Mouse (Mus musculus) cortical plate, adult 2 months (tissue): ENCODE measurements at regions not wholly inside any gene's neighbourhood (a gene's known extent, or its start where the extent isn't known, plus 50 kb on each side); places are given as distances from the start of the nearest gene placed in this dataset.

Experiments used
- H3K27ac ChIP-seq: fragments of 200-500 bp; 2 replicates; pipeline ENCODE4 v1.5.1; 2012; ENCODE audit warnings: low read length, control low read depth, inconsistent platforms; ENCODE audit not compliant: insufficient read depth
- H3K4me1 ChIP-seq: fragments of 200-500 bp; 2 replicates; pipeline ENCODE4 v1.6.1; 2011; ENCODE audit warnings: low read length; ENCODE audit not compliant: control insufficient read depth, insufficient read depth
- H3K4me3 ChIP-seq: fragments of 200-500 bp; 2 replicates; pipeline ENCODE4 v1.5.1; 2011; ENCODE audit warnings: mild to moderate bottlenecking, low read length, control low read depth; ENCODE audit not compliant: insufficient read depth
- CTCF ChIP-seq: fragments of 200-500 bp; IDR thresholded peaks from 2 replicates; pipeline ENCODE4 v1.5.1; 2011; ENCODE audit warnings: mild to moderate bottlenecking, control low read depth, low read length; ENCODE audit not compliant: insufficient read depth; ENCODE audit errors: extremely low read depth
- POLR2A ChIP-seq: fragments of 200-500 bp; IDR thresholded peaks from 2 replicates; pipeline ENCODE4 v1.6.1; 2011; ENCODE audit warnings: mild to moderate bottlenecking, low read length, control low read depth; ENCODE audit not compliant: insufficient read depth; ENCODE audit errors: extremely low read depth

DNA sequence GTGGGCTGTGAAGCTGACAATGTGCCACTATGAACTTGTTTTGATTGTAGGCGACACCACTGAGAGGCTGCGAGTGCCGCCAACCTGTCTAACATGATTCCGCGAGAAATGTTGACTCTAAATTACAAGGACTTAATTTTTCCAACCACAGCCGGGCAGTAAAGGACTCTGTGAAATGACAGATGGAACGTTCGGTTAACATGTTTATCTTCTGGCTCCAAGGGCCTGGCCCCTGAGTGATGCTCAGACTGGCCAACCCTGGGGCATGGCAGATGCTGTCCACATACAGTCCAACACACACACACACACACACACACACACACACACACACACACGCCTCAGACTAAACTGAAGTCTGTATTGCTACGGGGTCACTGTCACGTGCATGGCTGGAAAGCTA lies 87.0 kb upstream of the Gdf10 start:
- no peaks in the 10 kb centered on the region for H3K4me1 ChIP-seq
- no peak overlapping the region for H3K27ac ChIP-seq
- H3K4me3 ChIP-seq = no peak overlapping the region
- no peak for TF ChIP-seq POLR2A
- TF ChIP-seq CTCF = no peak

DNA sequence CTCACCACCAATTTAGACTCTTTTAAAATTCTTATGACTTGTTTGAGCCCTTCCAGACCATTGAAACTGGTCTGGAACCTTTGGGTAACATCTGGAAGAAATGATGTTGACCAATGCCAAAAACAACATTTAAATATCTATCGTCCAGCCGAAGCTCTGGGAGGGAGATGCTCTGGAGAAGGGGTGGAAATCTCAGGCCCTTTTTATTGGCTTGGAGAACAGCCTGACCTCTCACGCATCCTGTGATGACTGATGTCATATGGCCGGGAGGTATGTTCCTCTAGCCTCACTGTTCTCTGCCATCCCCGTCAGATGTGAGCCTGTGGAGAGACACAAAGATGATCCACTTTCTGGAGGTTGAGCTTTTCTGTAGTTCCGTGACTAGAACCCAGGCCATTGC lies 81.6 kb upstream of the Gdf10 start:
- H3K27ac ChIP-seq = no peak overlapping the region
- no peak overlapping the region for H3K4me3 ChIP-seq
- no peaks in the 10 kb centered on the region for H3K4me1 ChIP-seq
- TF ChIP-seq POLR2A (no peak), CTCF (no peak)

DNA sequence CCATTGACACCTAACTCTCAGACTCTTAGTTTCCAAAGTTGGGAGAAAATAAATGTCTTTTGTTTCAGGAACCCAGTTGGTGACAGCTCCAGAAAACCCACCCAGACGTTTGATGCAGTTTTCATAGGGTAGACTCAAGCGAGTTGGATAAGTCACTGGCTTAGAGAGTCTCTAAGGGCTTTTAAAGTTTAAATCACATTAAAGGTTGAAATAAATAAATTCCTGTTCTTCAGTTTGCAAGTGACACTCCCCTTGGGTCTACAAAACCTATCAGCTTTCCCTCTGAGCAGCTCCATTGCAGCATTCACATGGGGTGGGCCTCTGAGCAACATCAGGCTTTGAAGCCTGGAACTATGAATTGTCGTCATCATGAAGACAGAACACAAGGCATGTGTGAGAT lies 69.9 kb upstream of the Gdf10 start:
- no peak overlapping the region for H3K4me3 ChIP-seq
- TF ChIP-seq CTCF (no peak), POLR2A (no peak)
- no peak overlapping the region for H3K27ac ChIP-seq
- no peaks in the 10 kb centered on the region for H3K4me1 ChIP-seq

DNA sequence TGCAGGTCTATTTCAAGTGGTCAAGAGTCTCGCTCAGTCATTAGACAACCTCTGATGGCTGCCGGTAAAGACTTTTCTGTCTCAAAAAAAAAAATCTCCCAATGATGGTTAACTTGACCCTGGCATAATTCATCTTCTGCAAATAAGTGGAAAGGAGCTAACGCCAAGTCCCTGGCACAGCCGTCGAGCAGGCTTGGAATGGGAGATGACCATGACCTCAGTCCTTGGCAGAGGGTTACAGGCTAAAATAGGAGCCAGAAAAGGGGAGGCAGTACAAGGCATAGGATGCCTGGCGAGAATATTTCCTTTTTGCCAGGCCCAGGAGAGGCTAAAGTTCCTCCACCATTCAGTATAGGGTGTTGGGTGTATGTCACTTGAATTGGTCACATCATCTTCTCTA lies 69.2 kb upstream of the Gdf10 start:
- no peak overlapping the region for H3K27ac ChIP-seq
- TF ChIP-seq POLR2A (no peak), CTCF (no peak)
- H3K4me1 ChIP-seq = no peaks in the 10 kb centered on the region
- no peak overlapping the region for H3K4me3 ChIP-seq

DNA sequence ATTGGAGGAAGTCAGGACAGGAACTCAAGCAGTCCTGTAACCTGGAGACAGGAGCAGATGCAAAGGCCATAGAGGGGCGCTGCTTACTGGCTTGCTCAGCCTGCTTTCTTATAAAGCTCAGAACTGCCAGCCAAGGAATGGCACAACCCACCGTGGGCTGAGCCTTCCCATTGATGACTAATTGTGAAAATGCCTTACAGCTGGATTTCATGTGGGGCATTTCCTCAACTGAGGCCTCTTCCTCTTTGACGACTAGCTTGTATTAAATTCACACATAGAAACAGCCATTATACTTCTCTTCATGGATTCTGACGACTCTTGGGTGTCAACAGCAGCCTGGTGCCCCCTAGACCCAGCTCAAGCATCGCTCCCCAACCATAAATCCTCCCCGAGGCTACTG lies 66.4 kb upstream of the Gdf10 start:
- no peaks in the 10 kb centered on the region for H3K4me1 ChIP-seq
- TF ChIP-seq POLR2A = no peak
- TF ChIP-seq CTCF = no peak
- no peak overlapping the region for H3K4me3 ChIP-seq
- H3K27ac ChIP-seq = no peak overlapping the region

DNA sequence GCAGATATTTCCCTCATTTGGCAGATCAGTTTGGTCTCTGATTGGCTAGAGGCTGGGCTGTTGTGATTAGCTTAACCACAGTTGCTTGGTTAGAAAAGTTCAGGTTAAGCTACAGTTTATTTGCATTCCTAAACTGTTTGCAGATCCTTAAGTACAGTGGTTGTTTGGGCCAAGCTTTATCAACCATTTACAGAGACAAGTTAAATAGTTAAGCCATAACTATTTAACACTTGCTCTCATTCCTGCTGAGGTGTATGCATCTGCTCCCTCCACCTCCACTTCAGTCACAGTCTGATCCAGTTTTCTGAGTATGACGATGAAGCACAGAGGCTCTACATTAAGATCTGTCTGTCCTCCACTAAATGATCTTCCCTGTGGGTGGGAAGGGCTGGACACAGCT lies 58.6 kb upstream of the Gdf10 start:
- Histone ChIP-seq H3K4me3 (no peak overlapping the region), H3K27ac (no peak overlapping the region), H3K4me1 (no peaks in the 10 kb centered on the region)
- TF ChIP-seq CTCF (no peak), POLR2A (no peak)

DNA sequence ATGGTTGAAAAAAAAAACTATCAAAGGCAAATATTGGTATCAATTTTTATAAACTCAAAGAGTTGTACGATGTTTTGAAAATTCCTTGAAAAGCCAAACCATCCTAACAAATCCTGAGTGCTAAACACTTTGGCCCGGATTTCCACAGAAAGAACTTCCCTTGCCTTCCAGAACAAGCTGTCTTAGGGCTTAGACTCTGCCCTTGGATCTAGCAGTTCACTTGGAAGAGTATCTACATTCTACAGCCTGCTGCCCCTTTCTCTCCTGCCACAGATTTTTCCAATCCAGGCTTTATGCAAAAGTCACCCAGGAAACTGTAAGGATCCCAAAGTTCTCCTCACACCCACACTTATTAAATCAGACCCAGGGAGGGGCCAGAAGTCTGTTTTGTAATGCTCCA lies 57.6 kb upstream of the Gdf10 start:
- Histone ChIP-seq H3K4me3 (no peak overlapping the region), H3K4me1 (no peaks in the 10 kb centered on the region), H3K27ac (no peak overlapping the region)
- TF ChIP-seq CTCF = no peak
- TF ChIP-seq POLR2A = no peak

DNA sequence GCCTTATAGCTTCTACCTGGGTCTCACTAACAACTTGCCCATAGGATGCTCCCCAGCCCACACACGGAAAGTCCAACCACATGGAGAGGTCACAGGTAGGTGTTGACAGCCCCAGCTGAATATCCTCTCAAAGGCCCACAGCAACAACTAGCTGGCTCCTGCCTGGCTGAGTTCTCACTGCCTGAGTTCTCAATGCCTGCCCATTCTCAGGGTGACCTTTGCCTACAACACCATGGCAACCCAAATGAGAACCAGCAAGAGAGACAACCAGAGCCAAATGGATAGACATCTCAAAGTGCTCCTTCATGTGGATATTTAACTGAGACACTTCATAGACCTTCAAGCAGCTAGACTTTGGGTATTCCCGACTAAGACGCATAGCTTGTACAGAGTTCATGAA lies 55.7 kb upstream of the Gdf10 start:
- Histone ChIP-seq H3K4me1 (no peaks in the 10 kb centered on the region), H3K27ac (no peak overlapping the region), H3K4me3 (no peak overlapping the region)
- TF ChIP-seq CTCF = no peak
- no peak for TF ChIP-seq POLR2A
